Mouse (Mus musculus) hematopoietic stem cell, adult 5-6 weeks (primary cell): ENCODE results near the gene Cyp2d26. TPM values are rescaled to one million over a fixed set of nuclear protein-coding genes. Genes with fewer than 3 reads are reported as not detected.

Source experiments
- ATAC-seq, 2 experiments: fragments of 125-278 bp in 1 of 2; replicated peaks in 1 of 2; 2 replicates each; pipeline ENCODE4 v1.8.0; 2016 to 2017; ENCODE audit warnings: inconsistent platforms in 2 of 2, mild to moderate bottlenecking in 2 of 2, moderate number of reproducible peaks in 2 of 2, low read depth in 1 of 2, moderate TSS enrichment in 1 of 2; ENCODE audit not compliant: low FRiP score in 2 of 2, poor library complexity in 2 of 2, severe bottlenecking in 2 of 2, insufficient read depth in 1 of 2, low TSS enrichment in 1 of 2
- total RNA-seq: library from RNA; stranded (forward); fragments of 172-1452, 232-1000 nt; gene quantifications from 2 replicates; pipeline ENCODE4 v1.2.3, GENCODE M21; 2017

Gene Cyp2d26
- total RNA-seq: not detected in 2 replicates

DNA sequence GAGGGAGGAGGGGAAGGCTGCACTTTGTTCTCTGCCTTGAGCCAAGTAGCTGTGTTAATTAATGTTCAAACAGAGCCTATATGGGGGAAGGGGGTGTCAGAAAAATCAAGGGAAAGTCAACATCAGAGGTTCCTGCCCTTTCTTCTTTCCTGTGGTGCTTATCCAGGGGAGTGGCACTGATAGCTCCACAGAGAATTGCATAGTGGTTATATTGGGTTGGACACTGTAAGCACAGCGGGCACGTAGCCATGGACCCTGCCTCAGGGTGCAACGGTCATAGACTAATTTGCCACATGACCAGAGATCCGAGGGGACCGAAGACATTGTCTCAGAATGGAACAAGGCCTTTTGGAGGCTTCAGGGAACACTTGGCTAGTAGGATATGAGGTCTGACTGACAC, at the start of gene Cyp2d26:
Gene Cyp2d26 (minus strand): TSS at position 18 of the 400 bp plus-strand sequence.
- ATAC-seq: no peak

- no peak for ATAC-seq
These were observed 45.1 kb upstream of the Cyp2d26 start for GRCm38 (mm10) chr15:82839146-82839545.

DNA sequence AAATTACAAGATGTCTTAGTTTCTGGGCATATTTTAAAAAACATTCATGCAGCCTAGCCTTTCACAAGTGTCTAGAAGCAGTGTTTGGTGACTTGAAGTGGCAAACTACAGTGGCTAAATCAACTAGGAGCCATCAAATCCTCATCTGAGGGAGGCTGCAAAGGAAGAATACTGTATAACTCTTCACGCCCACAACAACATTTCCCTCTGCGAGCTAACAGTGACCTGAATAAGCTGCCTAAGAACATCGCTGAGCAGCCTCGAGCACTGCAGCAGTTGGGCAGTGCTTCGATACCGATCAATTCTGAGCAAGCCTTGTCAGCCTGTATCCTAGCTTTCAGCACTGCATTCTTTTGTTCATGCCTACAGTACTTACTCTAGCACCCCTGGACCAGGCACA, 35.8 kb upstream of the Cyp2d26 start:
- ATAC-seq: no peak

DNA sequence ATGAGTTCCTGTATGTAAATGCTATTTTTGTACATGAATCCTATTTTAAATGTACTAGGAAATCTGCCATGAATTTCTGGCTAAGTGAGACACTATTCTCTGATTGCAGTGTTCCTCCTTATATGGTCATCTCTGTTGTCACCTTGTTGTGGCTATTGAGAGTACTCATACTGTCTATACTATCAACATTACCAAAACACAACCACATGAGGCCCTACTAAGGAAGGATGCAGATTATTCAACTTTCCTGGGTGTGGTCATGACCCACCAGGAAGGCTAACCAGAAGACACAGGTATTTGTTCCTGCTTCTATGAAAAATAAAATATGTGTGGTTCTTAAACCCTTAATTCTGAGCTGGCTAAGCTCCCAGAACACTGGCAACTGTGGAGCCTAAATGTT, 31.8 kb upstream of the Cyp2d26 start:
- no peak; a peak in 1 of 4 replicates for ATAC-seq

GRCm38 (mm10) chr15:82822347-82822746, 28.3 kb upstream of the Cyp2d26 start:
- no peak for ATAC-seq

GRCm38 (mm10) chr15:82821657-82822056, 27.6 kb upstream of the Cyp2d26 start:
- ATAC-seq: no peak

- ATAC-seq: no peak
These were observed 21.2 kb upstream of the Cyp2d26 start for GRCm38 (mm10) chr15:82815296-82815695.

GRCm38 (mm10) chr15:82814806-82815205, 20.7 kb upstream of the Cyp2d26 start:
- ATAC-seq: 0 out of 4 replicates have a peak, but pooled peaks have one; percentile 46 to 64

DNA sequence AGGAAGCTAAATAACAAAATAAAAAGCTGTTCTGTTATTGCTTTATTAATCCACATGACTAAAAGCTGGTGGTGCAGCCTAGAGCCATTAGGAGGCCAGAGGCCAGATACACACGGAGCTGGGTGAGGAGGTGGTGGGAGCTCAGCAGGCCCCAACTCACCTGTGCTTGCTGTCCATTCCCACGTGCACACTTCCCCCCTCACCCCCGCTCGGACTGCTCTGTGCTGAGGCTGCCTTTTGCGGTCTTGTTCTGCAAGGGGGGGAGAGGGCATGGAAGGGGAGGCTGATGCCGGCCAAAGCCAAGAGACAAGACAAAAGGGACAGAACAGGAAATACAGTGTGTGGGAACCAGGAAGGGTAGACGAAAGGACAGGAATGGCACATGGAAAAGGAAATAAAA, 20.2 kb upstream of the Cyp2d26 start:
- ATAC-seq: no peak

DNA sequence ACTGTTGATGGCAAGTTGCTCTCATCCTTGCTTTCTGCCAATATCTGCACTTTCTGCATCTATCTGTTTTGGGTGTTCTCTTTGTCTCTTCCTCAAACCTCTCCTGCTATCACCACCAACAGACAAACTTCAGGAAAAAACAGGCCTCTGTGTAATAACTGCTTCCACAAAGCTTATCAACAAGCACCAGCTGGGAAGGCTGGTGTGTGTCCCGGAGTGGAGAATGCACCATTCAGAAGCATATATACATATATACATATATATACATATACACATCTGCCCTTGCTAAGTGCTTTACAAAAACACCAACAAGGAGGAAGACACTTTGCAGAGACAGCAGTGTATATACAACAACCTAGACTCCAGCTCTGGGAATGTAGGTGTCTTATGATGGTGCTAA, 16.5 kb upstream of the Cyp2d26 start:
- no peak for ATAC-seq

- ATAC-seq: peak in 1 of 2 experiments; percentile 36; a peak in 1 of 4 replicates
These were observed 15.4 kb upstream of the Cyp2d26 start for GRCm38 (mm10) chr15:82809511-82809910.

- no peak for ATAC-seq
These were observed 13.1 kb upstream of the Cyp2d26 start for GRCm38 (mm10) chr15:82806969-82807763.

DNA sequence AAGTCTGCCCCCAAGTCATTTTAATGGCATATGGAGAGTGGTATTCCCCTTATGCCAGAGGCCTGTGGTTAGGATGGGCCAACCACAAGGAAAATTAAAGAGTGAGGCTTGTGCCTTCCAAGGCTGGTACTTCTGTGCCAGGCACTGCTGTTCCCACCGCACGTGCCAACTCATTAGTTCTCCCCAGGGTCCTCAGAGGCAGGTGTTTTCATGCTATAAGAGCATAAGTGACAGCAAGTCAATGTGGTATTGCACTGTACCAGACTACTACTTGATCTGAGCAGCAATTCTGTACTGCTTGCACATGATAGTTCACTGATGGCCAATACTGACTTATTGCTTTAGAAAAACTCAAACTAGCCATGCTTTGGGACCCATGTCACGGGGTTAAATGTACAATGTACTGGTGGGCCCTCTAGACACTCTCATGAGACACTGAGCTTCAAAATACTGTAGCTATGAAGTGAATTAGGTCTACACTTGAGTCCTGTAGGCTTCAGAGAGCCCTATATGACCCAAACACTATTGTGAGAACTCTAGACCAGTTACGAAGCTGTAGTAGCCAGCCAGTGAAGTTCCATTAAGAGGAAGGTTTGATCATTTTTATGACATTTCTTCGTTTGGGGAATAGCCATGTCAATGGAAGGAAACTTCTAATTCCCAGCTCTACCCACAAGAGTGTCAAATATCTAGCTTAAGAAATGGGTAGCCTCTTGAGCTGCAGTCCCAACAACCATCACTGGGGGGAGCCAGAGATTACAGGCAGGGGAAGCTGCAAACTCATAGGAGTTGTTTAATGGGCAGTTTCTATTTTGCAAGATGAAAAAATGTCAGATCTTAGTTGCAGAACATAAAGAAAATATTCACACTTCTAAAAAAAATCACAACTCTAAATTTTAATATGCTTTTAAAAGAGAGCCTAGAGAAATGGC, 10.9 kb upstream of the Cyp2d26 start:
- ATAC-seq: peak in 1 of 2 experiments; percentile 81; a peak in 3 of 4 replicates

DNA sequence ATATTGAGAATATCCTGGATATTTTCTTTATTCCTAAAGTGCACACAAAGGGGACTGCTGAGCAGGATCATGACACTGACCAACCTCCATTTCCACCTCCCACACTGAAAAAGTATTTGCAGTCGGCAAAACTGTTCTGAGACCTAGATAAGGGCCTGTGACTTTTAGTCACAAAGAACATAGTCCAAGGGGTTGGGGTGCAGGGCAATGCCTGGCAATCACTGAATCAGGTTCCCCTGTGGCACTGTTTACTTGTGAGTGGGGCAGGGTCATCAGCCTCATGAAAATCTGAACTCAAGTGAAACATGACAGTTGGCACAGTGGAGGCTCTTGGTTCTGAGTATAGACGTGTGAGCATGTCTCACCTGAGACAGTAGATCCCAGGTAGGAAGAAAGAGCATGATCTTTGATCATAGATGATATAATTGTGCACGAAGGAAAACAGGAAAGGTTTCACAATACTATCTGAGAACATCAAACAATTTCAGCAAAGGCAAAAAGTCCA, 1.9 kb upstream of the Cyp2d26 start:
- no peak for ATAC-seq

GRCm38 (mm10) chr15:82793868-82794267, 226 bp downstream of the Cyp2d26 start:
- ATAC-seq: no peak

DNA sequence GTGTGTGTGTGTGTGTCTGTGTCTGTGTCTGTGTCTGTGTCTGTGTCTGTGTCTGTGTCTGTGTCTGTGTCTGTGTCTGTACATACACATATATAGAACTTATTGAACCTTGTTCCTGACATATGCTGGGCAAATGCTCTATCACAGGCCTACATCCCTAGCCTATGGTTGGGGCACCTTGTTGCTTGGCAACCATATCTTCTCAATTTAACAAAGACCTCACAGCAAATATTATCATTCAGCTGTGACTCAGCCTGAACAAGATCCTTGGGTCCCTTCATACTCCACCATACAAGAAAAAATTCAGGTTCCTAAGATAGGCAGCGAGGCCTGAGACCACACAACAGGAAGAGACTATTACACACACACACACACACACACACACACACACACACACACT, 640 bp downstream of the Cyp2d26 start:
- no peak for ATAC-seq

DNA sequence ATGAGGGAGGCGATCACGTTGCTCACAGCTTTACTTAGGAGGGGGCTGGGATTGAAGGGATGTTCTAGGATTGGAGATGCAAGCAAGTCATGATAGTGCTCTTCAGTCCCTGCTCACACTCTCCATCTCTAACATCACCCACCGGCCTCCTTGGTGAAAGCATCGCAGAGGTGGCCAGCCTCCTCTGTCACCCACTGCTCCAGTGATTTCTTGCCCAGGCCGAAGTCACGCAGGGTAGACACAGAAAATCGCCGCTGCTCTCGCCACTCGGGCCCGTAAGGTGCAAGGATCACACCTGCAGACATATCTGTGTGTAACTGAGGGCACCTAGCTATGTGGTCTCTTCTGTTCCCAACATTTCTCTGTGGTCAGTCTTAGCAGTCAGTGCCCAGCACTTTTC, 1.5 kb downstream of the Cyp2d26 start:
- ATAC-seq: no peak

DNA sequence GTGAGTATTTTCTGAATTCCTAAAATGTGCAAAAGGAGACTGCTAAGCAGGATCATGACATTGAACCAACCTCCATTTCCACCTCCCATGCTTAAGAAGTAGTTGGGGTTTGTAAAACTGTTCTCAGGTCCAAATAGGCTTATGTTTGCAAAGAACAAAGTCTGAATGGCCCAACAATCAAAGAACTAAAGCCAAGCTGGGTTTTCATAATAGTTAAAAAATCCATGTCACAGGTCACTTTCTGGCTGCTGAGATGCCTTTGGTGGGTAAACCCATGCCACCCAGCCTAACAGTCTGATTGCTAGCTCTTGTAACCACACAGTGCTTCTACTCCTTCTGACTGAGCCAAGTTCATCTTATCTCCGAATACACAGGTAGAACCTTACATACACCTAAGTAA, 9.5 kb downstream of the Cyp2d26 start:
- no peak for ATAC-seq
